Mouse (Mus musculus): ENCODE data around the gene Rfc2.

DNA sequence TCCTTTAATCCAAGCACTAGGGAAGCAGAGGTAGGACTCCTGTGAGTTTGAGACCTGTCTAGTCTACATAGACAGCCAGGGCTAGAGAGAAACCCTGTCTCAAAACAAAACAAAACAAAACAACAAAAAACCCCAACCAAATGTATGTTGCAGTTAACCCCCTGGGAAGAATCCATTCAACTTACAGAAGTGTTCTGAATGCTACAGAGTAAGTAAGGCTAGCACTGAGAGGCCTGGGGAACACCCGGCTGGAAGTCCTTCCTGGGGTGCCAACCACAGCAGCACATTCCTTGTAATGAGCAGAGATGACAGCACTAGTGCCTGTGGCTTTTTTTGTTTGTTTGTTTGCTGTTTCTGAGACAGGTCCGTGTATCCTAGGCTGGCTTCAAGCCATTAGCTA is 51.7 kb downstream of the Rfc2 start:
- TF ChIP-seq E2F4 (IDR thresholded peaks at IDR 0.05; ENCODE audit: borderline replicate concordance, low read depth, low read length) (no peak), CTCF (IDR thresholded peaks at IDR 0.05 in 2 of 3, conservative IDR thresholded peaks at IDR 0.05 in 1 of 3; ENCODE audit: control insufficient read depth in 1 of 3, insufficient read depth in 1 of 3, low read depth in 2 of 3, low read length in 3 of 3, poor library complexity in 1 of 3, severe bottlenecking in 1 of 3) (no peak), NRF1 (IDR thresholded peaks at IDR 0.05; ENCODE audit: insufficient read depth, low read depth, low read length, poor library complexity, severe bottlenecking) (no peak), USF2 (IDR thresholded peaks at IDR 0.05; ENCODE audit: borderline replicate concordance in 1 of 2, insufficient read depth in 1 of 2, low read depth in 1 of 2, low read length in 2 of 2) (no peak), TAL1 (IDR thresholded peaks at IDR 0.05; ENCODE audit: low read length) (no peak), MAFK (IDR thresholded peaks at IDR 0.05; ENCODE audit: borderline replicate concordance, low read depth, low read length) (no peak), USF1 (IDR thresholded peaks at IDR 0.05; ENCODE audit: low read depth, low read length) (no peak), ELF1 (IDR thresholded peaks at IDR 0.05; ENCODE audit: low read depth, low read length) (no peak), RCOR1 (IDR thresholded peaks at IDR 0.05; ENCODE audit: low read depth, low read length) (no peak), TBP (IDR thresholded peaks at IDR 0.05; ENCODE audit: low read depth, low read length) (no peak), MAZ (IDR thresholded peaks at IDR 0.05; ENCODE audit: low read depth, low read length) (no peak)

All from MEL (cell line).